Mouse (Mus musculus) spleen, adult 2 months (tissue): ENCODE data around the gene Dynll2. TPM values are rescaled to one million over a fixed set of nuclear protein-coding genes. Genes with fewer than 3 reads are reported as not detected.

Experiments used
- DNase-seq, 2 experiments: peaks; one replicate each; pipeline versions ENCODE4 v3.0.0 to v3.0.0-alpha.2; 2012 to 2021; ENCODE audit warnings: low spot score in 2 of 2, low read depth in 1 of 2
- H3K27ac ChIP-seq: fragments of 200-500 bp; 2 replicates; pipeline ENCODE4 v1.5.1; 2012; ENCODE audit warnings: low read length, inconsistent platforms; ENCODE audit not compliant: insufficient read depth
- H3K27me3 ChIP-seq: fragments of 200-500 bp; 2 replicates; pipeline ENCODE4 v1.6.1; 2012; ENCODE audit warnings: mild to moderate bottlenecking, moderate library complexity, low read length, inconsistent platforms; ENCODE audit not compliant: control insufficient read depth, insufficient read depth
- H3K36me3 ChIP-seq: fragments of 200-500 bp; 2 replicates; pipeline ENCODE4 v1.6.1; 2012; ENCODE audit warnings: mild to moderate bottlenecking, low read length, inconsistent platforms; ENCODE audit not compliant: control insufficient read depth, insufficient read depth
- H3K4me1 ChIP-seq: fragments of 200-500 bp; 2 replicates; pipeline ENCODE4 v1.6.1; 2011; ENCODE audit warnings: inconsistent platforms; ENCODE audit not compliant: control insufficient read depth, insufficient read depth, insufficient read length
- H3K4me3 ChIP-seq: fragments of 200-500 bp; 2 replicates; pipeline ENCODE4 v1.5.1; 2011; ENCODE audit warnings: mild to moderate bottlenecking, inconsistent platforms; ENCODE audit not compliant: insufficient read depth, insufficient read length; ENCODE audit errors: extremely low read depth
- CTCF ChIP-seq: fragments of 200-500 bp; IDR thresholded peaks from 2 replicates; pipeline ENCODE4 v1.5.1; 2011; ENCODE audit warnings: mild to moderate bottlenecking, inconsistent platforms; ENCODE audit not compliant: insufficient read depth, insufficient read length, insufficient replicate concordance; ENCODE audit errors: extremely low read depth
- POLR2A ChIP-seq: fragments of 200-500 bp; IDR thresholded peaks from 2 replicates; pipeline ENCODE4 v1.6.1; 2011; ENCODE audit warnings: low read depth, low read length, inconsistent platforms
- WGBS: fragments of 180-500 bp; shearing (Covaris S2); methylation state at CpG from one replicate; pipeline ENCODE4 v1.1.7; 2018; 5-methylcytosine and 5-hydroxymethylcytosine counted together
- polyA plus RNA-seq: library from polyadenylated mRNA; depleted of rRNA; stranded (reverse); fragments of >200 nt; gene quantifications from 2 replicates; pipeline ENCODE4 v1.2.3, GENCODE M21; 2012

Dynll2 gene
- polyA plus RNA-seq, 1 experiment: 28.6 TPM

GRCm38 (mm10) chr11:87974477-87975181, 12.7 kb downstream of the Dynll2 start:
- H3K27me3 ChIP-seq: no peaks in the 10 kb centered on the region
- 19% methylated on average over 11 of the region's 11 CpGs for WGBS
- TF ChIP-seq CTCF (peak; percentile 69; the same call in 1 of the 2 replicates), POLR2A (no peak)
- H3K4me1 ChIP-seq: no peaks in the 10 kb centered on the region
- H3K27ac ChIP-seq: no peak overlapping the region
- DNase-seq: peak in 1 of 2 experiments; percentile 38
- no peak overlapping the region for H3K4me3 ChIP-seq
- H3K36me3 ChIP-seq: no peaks in the 10 kb centered on the region

GRCm38 (mm10) chr11:87973559-87974305, 13.6 kb downstream of the Dynll2 start:
- 43% methylated on average over 10 of the region's 10 CpGs for WGBS
- DNase-seq: no peak

GRCm38 (mm10) chr11:87972829-87973228, 14.5 kb downstream of the Dynll2 start:
- Histone ChIP-seq H3K36me3 (no peaks in the 10 kb centered on the region), H3K4me3 (no peak overlapping the region), H3K27ac (no peak overlapping the region), H3K27me3 (no peaks in the 10 kb centered on the region), H3K4me1 (no peaks in the 10 kb centered on the region; the same call in 1 of the 2 replicates)
- no peak for TF ChIP-seq CTCF
- no peak for TF ChIP-seq POLR2A
- 82% methylated on average over 6 of the region's 6 CpGs for WGBS
- no peak for DNase-seq

More at GRCm38 (mm10) chr11:87973559-87974305, 13.6 kb downstream of the Dynll2 start:
- Histone ChIP-seq H3K4me3 (no peak overlapping the region), H3K27me3 (no peaks in the 10 kb centered on the region), H3K4me1 (no peaks in the 10 kb centered on the region), H3K27ac (no peak overlapping the region), H3K36me3 (no peaks in the 10 kb centered on the region)
- TF ChIP-seq CTCF (no peak), POLR2A (no peak)

GRCm38 (mm10) chr11:87968356-87969122, 18.8 kb downstream of the Dynll2 start:
- H3K27me3 ChIP-seq: no peaks in the 10 kb centered on the region
- H3K4me1 ChIP-seq: peaks cover 2% of the 10 kb centered on the region; the same call in 1 of the 2 replicates
- no peaks in the 10 kb centered on the region for H3K36me3 ChIP-seq
- TF ChIP-seq CTCF (no peak), POLR2A (no peak)
- WGBS: 16% methylated on average over 18 of the region's 20 CpGs
- no peak overlapping the region for H3K27ac ChIP-seq
- H3K4me3 ChIP-seq: no peak overlapping the region
- peak in 1 of 2 experiments; percentile 16 for DNase-seq

GRCm38 (mm10) chr11:87967692-87968289, 19.5 kb downstream of the Dynll2 start:
- TF ChIP-seq CTCF (peak; percentile 87), POLR2A (no peak)
- WGBS: 1% methylated on average over 17 of the region's 17 CpGs
- peaks cover 2% of the 10 kb centered on the region; the same call in 1 of the 2 replicates for H3K4me1 ChIP-seq
- H3K36me3 ChIP-seq: no peaks in the 10 kb centered on the region
- peak overlapping the region; percentile 50 for H3K4me3 ChIP-seq
- DNase-seq: peak; percentile 82 to 86
- H3K27ac ChIP-seq: no peak overlapping the region
- no peaks in the 10 kb centered on the region for H3K27me3 ChIP-seq

GRCm38 (mm10) chr11:87966214-87966613, 21.1 kb downstream of the Dynll2 start:
- Histone ChIP-seq H3K4me3 (no peak overlapping the region), H3K27me3 (no peaks in the 10 kb centered on the region), H3K4me1 (peaks cover 2% of the 10 kb centered on the region; the same call in 1 of the 2 replicates), H3K36me3 (no peaks in the 10 kb centered on the region), H3K27ac (no peak overlapping the region)
- TF ChIP-seq CTCF (no peak), POLR2A (no peak)
- WGBS: 56% methylated on average over 10 of the region's 10 CpGs
- DNase-seq: no peak

GRCm38 (mm10) chr11:87965293-87965692, 22.0 kb downstream of the Dynll2 start:
- Histone ChIP-seq H3K27ac (peak overlapping the region; percentile 68), H3K4me1 (peaks cover 2% of the 10 kb centered on the region; the same call in 1 of the 2 replicates), H3K27me3 (no peaks in the 10 kb centered on the region), H3K36me3 (no peaks in the 10 kb centered on the region), H3K4me3 (no peak overlapping the region)
- no peak for TF ChIP-seq POLR2A
- no peak for TF ChIP-seq CTCF
- DNase-seq: no peak
- 33% methylated on average over 3 of the region's 3 CpGs for WGBS
